Mouse (Mus musculus) limb, embryonic 10.5 days (tissue): Measurements from ENCODE around the gene Igtp. TPM values are rescaled to one million over a fixed set of nuclear protein-coding genes. Genes with fewer than 3 reads are reported as not detected.
"Not testable (repeated sequence)": the region's sequence is repeated elsewhere in the genome, so short reads cannot be mapped to it uniquely, and the experiment has no call there.

Experiments
- DNase-seq: peaks from one replicate; pipeline ENCODE4 v3.0.0-alpha.2; 2017; ENCODE audit warnings: low spot score
- H3K27ac ChIP-seq: fragments of 300-500 bp; sonication (generic); 2 replicates; pipeline ENCODE4 v1.5.1; 2016; ENCODE audit warnings: mild to moderate bottlenecking
- H3K27me3 ChIP-seq: fragments of 300-500 bp; sonication (generic); 2 replicates; pipeline ENCODE4 v1.6.1; 2016; ENCODE audit warnings: low read depth, mild to moderate bottlenecking; ENCODE audit not compliant: poor library complexity, severe bottlenecking
- H3K36me3 ChIP-seq: fragments of 300-500 bp; sonication (generic); 2 replicates; pipeline ENCODE4 v1.6.1; 2016; ENCODE audit warnings: mild to moderate bottlenecking, moderate library complexity
- H3K4me1 ChIP-seq: fragments of 300-500 bp; sonication (generic); 2 replicates; pipeline ENCODE4 v1.6.1; 2016
- H3K4me3 ChIP-seq: fragments of 300-500 bp; sonication (generic); 2 replicates; pipeline ENCODE4 v1.5.1; 2016; ENCODE audit warnings: mild to moderate bottlenecking, moderate library complexity
- H3K9me3 ChIP-seq: fragments of 300-500 bp; sonication (generic); replicated peaks from 2 replicates; pipeline ENCODE4 v1.6.1; 2016; ENCODE audit warnings: mild to moderate bottlenecking
- WGBS: fragments of 180-500 bp; shearing (Covaris S2); methylation state at CpG from one replicate; pipeline ENCODE4 v1.1.7; 2016; 5-methylcytosine and 5-hydroxymethylcytosine counted together
- polyA plus RNA-seq: library from polyadenylated mRNA; unstranded; fragments of >200 nt; fragmentation: Nextera tagmentation; extraction: Ambion mirVana; gene quantifications from 2 replicates; pipeline ENCODE4 v1.2.1, GENCODE M21; 2016

The Igtp gene
- polyA plus RNA-seq, 1 experiment from 2014 or later = 1.3 TPM

DNA sequence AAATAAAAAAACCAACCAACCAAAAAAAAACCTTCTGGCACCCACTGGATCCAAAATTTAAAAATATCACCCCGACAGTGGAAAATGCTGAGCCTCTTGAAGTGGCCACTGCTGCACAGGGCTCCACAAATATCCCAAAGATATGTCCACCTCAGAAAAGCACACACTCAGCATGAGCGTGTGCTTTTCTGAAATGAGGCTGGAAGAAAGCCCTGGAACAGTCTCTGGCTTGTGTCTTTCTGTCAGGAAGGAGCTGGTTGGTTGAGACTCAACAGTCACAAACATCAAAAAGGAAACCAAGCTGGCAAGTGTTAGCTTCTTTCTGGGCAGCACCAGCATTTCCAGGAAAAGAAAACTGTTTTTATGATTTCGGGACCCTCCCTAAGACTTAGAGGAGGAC, 6.0 kb upstream of the Igtp start:
- Histone ChIP-seq H3K4me3 (no peak overlapping the region), H3K27ac (no peak overlapping the region), H3K36me3 (no peaks in the 10 kb centered on the region), H3K4me1 (0 out of 2 replicates have a peak, but pooled peaks cover 4% of the 10 kb centered on the region), H3K9me3 (no peaks in the 10 kb centered on the region), H3K27me3 (no peaks in the 10 kb centered on the region)
- 76% methylated on average over 3 of the region's 3 CpGs for WGBS
- DNase-seq = no peak

DNA sequence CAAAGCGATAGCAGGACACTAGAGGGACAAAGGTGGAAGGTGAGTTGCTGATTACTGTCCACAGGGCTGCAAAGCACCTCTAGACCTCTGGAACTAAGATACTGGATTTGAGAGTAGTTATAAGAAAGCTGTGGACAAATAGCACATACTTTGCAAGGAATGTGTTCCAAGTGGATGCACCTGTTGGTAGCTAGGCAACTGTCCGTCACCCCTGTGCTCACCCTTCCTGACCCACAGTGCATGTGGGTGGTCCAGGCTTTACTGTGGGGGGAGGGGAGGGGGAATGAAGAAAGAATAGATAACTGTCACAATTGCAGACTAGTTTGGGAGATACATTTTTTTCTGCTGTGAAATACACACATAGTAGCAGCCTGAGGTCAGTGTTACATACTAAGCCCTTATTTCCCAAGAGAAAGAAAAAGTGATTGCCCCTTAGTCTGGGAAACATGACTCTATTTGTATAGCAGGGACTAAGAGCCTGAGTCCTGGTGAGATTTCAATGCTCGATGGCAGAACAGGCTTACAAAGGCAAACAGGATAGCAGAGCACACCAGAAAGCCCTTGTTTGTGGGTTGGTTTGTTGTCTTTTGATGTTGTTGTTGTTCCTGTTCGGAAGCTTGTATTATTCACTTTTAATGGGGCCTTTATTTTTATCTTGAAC, 5.4 kb upstream of the Igtp start:
- DNase-seq = no peak
- Histone ChIP-seq H3K27ac (no peak overlapping the region), H3K9me3 (no peaks in the 10 kb centered on the region), H3K36me3 (no peaks in the 10 kb centered on the region), H3K27me3 (no peaks in the 10 kb centered on the region), H3K4me3 (no peak overlapping the region), H3K4me1 (0 out of 2 replicates have a peak, but pooled peaks cover 5% of the 10 kb centered on the region)
- 56% methylated on average over 4 of the region's 4 CpGs for WGBS

DNA sequence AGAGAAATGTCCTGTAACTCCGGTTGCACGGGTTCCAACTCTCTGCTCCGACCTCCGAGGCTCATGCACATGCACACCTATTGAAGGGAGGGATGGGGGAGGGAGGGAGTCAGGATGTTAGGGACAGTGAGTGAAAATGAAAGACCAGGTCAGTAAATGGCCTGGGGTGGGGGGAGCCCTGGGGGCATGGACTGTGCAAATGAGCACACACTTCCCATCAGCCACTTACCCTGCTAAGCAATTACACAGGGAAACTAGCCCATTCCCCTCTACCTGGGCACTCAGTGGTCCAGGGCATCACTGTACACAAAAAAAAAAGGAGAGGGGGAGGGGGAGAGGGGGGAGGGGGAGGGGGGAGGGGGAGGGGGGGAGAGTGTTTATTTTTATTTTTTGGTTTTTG, 693 bp upstream of the Igtp start:
- H3K27me3 ChIP-seq = no peaks in the 10 kb centered on the region
- no peak overlapping the region for H3K27ac ChIP-seq
- H3K9me3 ChIP-seq = no peaks in the 10 kb centered on the region
- DNase-seq = no peak
- peak overlapping the region; percentile 60 for H3K4me3 ChIP-seq
- peaks cover 9% of the 10 kb centered on the region; the same call in 1 of the 2 replicates for H3K4me1 ChIP-seq
- H3K36me3 ChIP-seq = no peaks in the 10 kb centered on the region
- 84% methylated on average over 4 of the region's 4 CpGs for WGBS

- 91% methylated on average over 4 of the region's 4 CpGs for WGBS
Observed at GRCm38 (mm10) chr11:58200226-58200625, 870 bp downstream of the Igtp start.

GRCm38 (mm10) chr11:58201052-58201451, 1.7 kb downstream of the Igtp start:
- H3K4me1 ChIP-seq = peaks cover 5% of the 10 kb centered on the region; the same call in 1 of the 2 replicates
- no peak overlapping the region for H3K4me3 ChIP-seq
- WGBS = 91% methylated on average over 12 of the region's 12 CpGs
- H3K27ac ChIP-seq = no peak overlapping the region
- no peak for DNase-seq
- H3K27me3 ChIP-seq = no peaks in the 10 kb centered on the region
- no peaks in the 10 kb centered on the region for H3K36me3 ChIP-seq
- H3K9me3 ChIP-seq = no peaks in the 10 kb centered on the region

More at GRCm38 (mm10) chr11:58200226-58200625, 870 bp downstream of the Igtp start:
- Histone ChIP-seq H3K4me1 (peaks cover 5% of the 10 kb centered on the region; the same call in 1 of the 2 replicates), H3K4me3 (no peak overlapping the region), H3K36me3 (no peaks in the 10 kb centered on the region), H3K9me3 (no peaks in the 10 kb centered on the region), H3K27me3 (no peaks in the 10 kb centered on the region), H3K27ac (no peak overlapping the region)
- no peak for DNase-seq

- no peaks in the 10 kb centered on the region for H3K27me3 ChIP-seq
- H3K36me3 ChIP-seq = no peaks in the 10 kb centered on the region
- H3K4me3 ChIP-seq = no peak overlapping the region
- H3K27ac ChIP-seq = no peak overlapping the region
- H3K4me1 ChIP-seq = peaks cover 36% of the 10 kb centered on the region
- DNase-seq = no peak
- WGBS = 89% methylated on average over 1 of the region's 1 CpGs
- no peaks in the 10 kb centered on the region for H3K9me3 ChIP-seq
Observed at GRCm38 (mm10) chr11:58210321-58210886, 11.0 kb downstream of the Igtp start.

DNA sequence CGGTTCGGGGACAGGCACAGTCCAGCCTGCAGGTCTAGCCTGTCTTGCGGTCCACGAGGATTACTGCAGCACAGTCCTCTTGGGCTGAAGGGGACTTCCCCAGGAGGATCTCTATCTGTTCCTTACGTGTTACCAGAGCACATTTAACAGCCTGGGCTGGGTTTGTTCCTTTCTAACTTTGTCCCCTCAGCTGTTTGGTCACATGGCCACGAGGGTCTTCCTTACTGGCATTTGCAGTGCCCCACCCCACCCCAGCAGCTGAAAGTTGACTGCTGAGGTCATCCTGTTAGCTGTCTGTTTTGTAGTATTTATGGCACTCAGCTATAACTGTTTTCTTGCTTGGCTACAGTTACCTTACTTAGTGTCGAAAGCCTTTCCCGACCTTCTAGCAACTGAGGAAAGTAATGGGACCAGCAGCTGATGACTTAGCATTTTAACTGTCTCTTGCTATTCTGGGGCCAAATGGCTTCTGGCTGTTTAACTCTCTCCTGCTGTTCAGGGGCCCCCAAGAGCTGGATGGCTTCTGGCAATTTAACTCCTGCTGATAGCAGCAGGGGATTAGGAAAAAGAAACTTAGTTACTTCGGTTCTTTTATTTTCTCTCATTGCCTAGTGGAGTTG, 11.8 kb downstream of the Igtp start:
- H3K36me3 ChIP-seq = no peaks in the 10 kb centered on the region
- no peak overlapping the region for H3K27ac ChIP-seq
- 27% methylated on average over 9 of the region's 9 CpGs for WGBS
- H3K4me1 ChIP-seq = peaks cover 36% of the 10 kb centered on the region
- no peak overlapping the region for H3K4me3 ChIP-seq
- no peak for DNase-seq
- H3K27me3 ChIP-seq = no peaks in the 10 kb centered on the region
- no peaks in the 10 kb centered on the region for H3K9me3 ChIP-seq

GRCm38 (mm10) chr11:58211682-58212067, 12.3 kb downstream of the Igtp start:
- no peaks in the 10 kb centered on the region for H3K27me3 ChIP-seq
- H3K4me3 ChIP-seq = no peak overlapping the region
- no peaks in the 10 kb centered on the region for H3K36me3 ChIP-seq
- H3K27ac ChIP-seq = no peak overlapping the region
- no peaks in the 10 kb centered on the region for H3K9me3 ChIP-seq
- no peak for DNase-seq
- WGBS = 19% methylated on average over 2 of the region's 2 CpGs
- H3K4me1 ChIP-seq = peaks cover 36% of the 10 kb centered on the region

DNA sequence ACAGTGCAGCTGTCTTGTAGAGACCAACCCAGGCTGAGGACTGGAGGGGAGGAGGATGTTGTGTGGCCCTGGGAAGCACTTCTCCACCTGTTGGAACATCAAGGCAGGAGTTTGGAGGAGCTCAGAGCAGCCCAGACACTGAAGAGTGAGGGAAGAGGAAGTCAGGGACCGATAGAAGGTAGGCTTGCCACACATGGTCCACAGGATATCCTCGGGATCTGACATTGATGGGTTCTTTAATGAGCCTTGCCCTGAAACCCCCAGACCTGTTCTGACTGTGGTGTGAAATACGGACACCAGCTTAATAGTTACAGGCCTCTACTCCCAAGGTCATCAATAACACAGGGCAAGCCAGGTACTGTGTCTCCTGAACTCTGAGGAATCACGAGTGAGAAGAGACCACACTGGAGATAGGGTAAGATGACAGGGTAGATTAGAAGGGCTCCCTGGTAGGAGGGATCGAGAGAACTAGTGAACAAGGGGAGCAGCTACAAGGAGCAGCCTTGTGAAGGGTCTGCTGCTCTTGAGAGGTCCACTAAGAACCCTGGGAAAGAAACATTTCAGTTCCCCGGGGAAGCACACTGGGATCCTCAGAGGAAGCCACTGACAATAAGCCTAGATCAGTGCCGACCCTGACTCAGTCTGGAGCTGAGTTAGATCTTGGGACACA, 14.5 kb downstream of the Igtp start:
- WGBS = 82% methylated on average over 7 of the region's 7 CpGs
- no peak overlapping the region for H3K4me3 ChIP-seq
- no peaks in the 10 kb centered on the region for H3K27me3 ChIP-seq
- H3K27ac ChIP-seq = no peak overlapping the region
- no peak for DNase-seq
- H3K4me1 ChIP-seq = peaks cover 36% of the 10 kb centered on the region
- H3K36me3 ChIP-seq = no peaks in the 10 kb centered on the region
- no peaks in the 10 kb centered on the region for H3K9me3 ChIP-seq

- WGBS = 37% methylated on average over 17 of the region's 17 CpGs
Observed at GRCm38 (mm10) chr11:58214391-58215048, 15.2 kb downstream of the Igtp start.

GRCm38 (mm10) chr11:58215049-58215430, 15.7 kb downstream of the Igtp start:
- WGBS = 36% methylated on average over 2 of the region's 3 CpGs
- peaks cover 36% of the 10 kb centered on the region for H3K4me1 ChIP-seq
- H3K27me3 ChIP-seq, H3K9me3 ChIP-seq, H3K4me3 ChIP-seq, H3K36me3 ChIP-seq, DNase-seq, H3K27ac ChIP-seq: not testable (repeated sequence)

More at GRCm38 (mm10) chr11:58214391-58215048, 15.2 kb downstream of the Igtp start:
- peak overlapping the region; percentile 46 for H3K4me3 ChIP-seq
- H3K27me3 ChIP-seq = no peaks in the 10 kb centered on the region
- H3K36me3 ChIP-seq = no peaks in the 10 kb centered on the region
- H3K4me1 ChIP-seq = peaks cover 36% of the 10 kb centered on the region
- peak; percentile 44 for DNase-seq
- H3K27ac ChIP-seq = 0 out of 2 replicates have a peak overlapping the region, but pooled peaks have one; percentile 51
- no peaks in the 10 kb centered on the region for H3K9me3 ChIP-seq

GRCm38 (mm10) chr11:58215814-58216213, 16.5 kb downstream of the Igtp start:
- Histone ChIP-seq H3K36me3 (no peaks in the 10 kb centered on the region), H3K27me3 (no peaks in the 10 kb centered on the region), H3K9me3 (no peaks in the 10 kb centered on the region), H3K4me3 (no peak overlapping the region), H3K4me1 (peaks cover 30% of the 10 kb centered on the region), H3K27ac (no peak overlapping the region)
- no peak for DNase-seq
- 86% methylated on average over 5 of the region's 5 CpGs for WGBS
